Mouse (Mus musculus) liver, postnatal 0 days (tissue): Measurements from ENCODE around the gene Rgn.

ENCODE experiments used
- CTCF ChIP-seq: sonication (generic); IDR thresholded peaks from 2 replicates; pipeline ENCODE4 v1.5.1; 2016; ENCODE audit warnings: antibody characterized with exemption, low read depth
- EP300 ChIP-seq: IDR thresholded peaks from 2 replicates; pipeline ENCODE4 v1.6.1; 2016; ENCODE audit warnings: antibody characterized with exemption, low read depth, mild to moderate bottlenecking

DNA sequence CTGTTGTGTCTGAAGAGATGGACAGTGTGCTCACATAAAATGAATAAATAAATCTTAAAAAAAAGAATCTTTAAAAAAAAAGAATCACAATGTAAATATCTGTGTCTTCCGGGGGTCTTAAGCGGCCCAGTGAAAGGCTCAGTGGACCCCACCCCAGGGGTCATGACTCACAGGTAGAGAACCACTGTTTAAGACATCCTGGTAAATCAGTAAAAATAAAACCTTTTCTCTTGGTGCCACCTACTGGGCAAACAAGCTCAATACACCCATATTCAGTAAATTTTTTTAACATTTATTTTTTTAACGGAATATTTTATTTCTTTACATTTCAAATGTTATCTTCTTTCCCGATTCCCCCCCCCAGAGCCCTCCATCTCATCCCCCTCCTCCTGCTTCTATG, 38.4 kb downstream of the Rgn start:
- TF ChIP-seq CTCF, result peak; percentile 38; the same call in 1 of the 2 replicates
- no peak for TF ChIP-seq EP300
